Mouse (Mus musculus) 3T3-L1 (cell line): ENCODE measurements around the gene Csl.
A peak's percentile ranks its signal among the peaks of the same experiment; 100 is the strongest.

Source experiments
- DNase-seq: peaks from one replicate; pipeline ENCODE4 v3.0.0-alpha.2; 2015; ENCODE audit warnings: low read depth, low spot score

Csl gene

GRCm38 (mm10) chr10:99759558-99759957 lies at the start of gene Csl:
Gene Csl, minus strand, starts transcription at chr10:99759658.
- DNase-seq, result no peak

DNA sequence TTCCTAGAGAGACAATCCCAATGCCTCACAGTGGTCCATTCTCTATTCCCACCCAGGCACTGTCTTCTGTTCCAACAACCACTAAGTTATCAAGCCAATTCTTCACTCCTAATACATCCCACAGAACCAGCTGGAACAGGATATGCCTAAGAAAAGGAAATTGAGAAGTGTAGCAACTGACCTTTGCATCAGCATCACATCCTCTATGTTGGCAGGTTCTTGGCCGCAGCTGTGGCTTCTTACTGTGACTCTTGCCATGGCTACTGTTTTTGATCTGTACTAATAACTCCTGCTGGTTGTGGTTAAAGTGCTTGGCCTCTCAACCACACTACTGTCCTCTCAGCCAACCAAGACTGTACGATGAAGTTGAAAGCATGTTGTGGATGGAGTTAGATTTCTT lies 30.0 kb upstream of the Csl start:
- peak; percentile 23 for DNase-seq

DNA sequence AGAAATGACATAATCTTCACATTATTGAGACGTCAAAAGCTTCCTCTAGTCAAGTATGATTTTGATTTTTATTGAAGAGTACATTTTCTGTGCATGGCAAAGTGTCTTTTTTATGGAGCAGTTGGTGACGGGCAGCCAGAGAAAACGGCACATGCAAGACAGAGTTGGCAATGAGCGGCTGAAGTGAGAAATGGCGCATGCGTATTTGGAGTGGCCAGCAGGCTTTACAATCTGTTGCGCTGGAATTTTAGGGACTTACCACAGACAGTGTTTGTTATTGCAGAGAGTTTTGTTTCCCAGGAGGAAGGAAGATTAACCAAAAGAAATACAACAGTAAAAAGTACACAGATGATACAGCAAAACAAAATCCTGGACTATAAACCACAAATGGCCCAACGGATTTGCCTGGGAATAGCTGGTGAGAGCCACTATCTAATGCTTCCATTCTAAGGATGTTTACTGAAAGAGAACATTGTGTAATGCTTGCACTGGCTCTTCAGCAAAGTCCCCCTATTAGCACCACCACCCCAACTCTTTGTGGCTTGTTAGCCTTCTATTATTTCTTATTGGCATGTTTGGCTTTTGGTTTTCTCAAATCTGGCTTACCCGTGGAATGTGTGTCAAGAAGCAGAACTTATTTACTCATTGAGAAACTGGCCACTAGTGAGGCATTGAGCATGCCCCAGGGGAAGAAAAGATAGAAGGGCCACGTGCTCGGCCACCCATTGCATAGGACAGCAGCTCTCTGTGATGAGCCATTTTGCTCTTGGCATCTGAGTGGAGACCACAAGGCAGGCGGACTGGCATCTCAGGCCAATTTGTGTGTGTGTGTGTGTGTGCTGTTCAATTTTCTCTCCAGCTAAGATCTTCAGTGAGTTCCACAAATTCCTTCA lies 15.0 kb upstream of the Csl start:
- no peak for DNase-seq

GRCm38 (mm10) chr10:99750146-99750545 lies 9.3 kb downstream of the Csl start:
- peak; percentile 20 for DNase-seq

DNA sequence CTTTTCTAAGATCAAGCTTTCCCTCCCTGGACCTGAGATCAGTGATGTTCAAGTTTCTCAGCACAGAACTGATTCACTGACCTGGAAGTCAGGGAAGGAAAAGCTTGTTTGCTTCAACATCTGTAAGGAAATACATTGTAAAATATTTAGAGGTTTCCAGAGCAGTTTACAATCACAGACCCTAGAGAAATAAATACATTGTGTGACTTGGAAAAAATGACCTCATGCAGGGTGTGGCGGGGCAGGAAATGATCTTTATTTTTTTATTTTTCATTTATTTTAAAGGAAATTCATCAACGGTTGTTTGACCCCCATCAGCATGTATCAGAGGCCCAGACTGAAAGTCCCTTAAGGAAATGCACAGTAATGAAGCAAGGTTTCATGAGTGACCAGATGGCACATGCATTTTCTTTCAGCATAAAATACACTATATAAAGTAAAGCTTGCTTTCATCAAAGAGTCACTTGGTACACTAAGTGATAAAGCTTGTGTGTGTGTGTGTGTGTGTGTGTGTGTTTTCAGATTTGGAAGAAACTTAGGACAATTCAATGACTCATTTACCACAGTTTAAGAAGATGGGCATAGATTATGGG lies 10.7 kb downstream of the Csl start:
- DNase-seq, result peak; percentile 2

DNA sequence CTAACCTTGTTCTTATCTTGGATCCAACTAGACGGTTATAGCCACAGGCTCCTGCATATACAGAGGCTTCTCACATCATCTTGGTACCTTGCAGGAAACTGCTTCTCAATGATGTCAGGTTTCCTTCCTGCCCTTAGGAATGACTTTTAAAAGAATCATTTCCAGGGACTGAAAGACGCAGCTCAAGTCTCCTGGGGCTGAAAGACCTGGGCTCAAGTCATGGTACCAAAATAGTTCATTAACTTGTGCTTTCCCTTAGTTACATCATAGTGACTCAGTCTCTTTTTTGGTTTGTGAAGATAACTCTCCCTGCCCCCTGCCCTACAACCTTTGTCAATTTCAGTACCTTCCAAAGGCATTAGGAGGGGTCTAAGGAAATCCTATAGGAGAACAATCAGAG lies 11.4 kb downstream of the Csl start:
- DNase-seq, result peak; percentile 12

DNA sequence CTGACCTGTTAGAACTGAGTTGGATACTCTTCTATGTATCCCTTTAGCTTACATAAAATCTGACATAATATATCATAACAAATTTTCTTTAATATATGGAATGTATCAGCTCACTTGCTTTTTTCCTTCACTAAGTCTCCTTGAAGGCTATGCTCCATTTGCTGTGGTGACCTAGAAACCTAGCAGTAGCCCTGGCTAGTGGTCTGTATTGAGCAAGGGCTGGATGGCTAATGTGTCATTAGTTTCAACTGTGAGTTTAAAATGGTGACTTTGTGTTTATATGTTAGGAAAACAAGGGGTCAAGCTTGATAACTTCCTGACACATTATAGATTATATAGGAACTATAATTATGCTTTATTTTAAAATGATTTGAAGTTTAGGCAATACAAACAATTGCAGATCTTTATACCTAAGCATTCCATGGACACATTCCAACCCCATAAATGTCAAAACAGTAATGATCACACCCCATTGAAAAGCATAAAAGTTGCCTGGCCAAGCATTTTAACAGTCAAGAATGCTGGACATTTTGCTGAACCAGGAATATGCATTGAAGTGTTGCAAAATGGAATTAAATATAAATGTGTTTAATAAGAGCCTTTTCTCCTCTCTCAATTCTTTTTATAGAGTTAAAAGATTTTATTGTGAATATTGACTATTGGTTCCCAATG lies 17.7 kb downstream of the Csl start:
- no peak for DNase-seq

GRCm38 (mm10) chr10:99713129-99713528 lies 46.3 kb downstream of the Csl start:
- no peak for DNase-seq

- no peak for DNase-seq
Measured at GRCm38 (mm10) chr10:99711567-99711966, 47.9 kb downstream of the Csl start.
